Mouse (Mus musculus) Patski (cell line): ENCODE measurements around the gene Tmem208. TPM values are rescaled to one million over a fixed set of nuclear protein-coding genes. Genes with fewer than 3 reads are reported as not detected.
A peak's percentile ranks its signal among the peaks of the same experiment; 100 is the strongest.
"Not testable (repeated sequence)": the region's sequence is repeated elsewhere in the genome, so short reads cannot be mapped to it uniquely, and the experiment has no call there.

Experiments
- ATAC-seq: fragments of 100-300 bp; one replicate; pipeline ENCODE4 v1.8.0; 2021
- CTCF ChIA-PET: fragments of 350-600 bp; sonication (Branson Sonifier 250); formaldehyde crosslinking; loops from one replicate; lab custom pipeline; 2022; ENCODE audit warnings: inconsistent platforms; lab: Charles Lee
- POLR2A ChIA-PET: fragments of 350-600 bp; sonication (Branson Sonifier 250); formaldehyde crosslinking; loops from one replicate; lab custom pipeline; 2022; ENCODE audit warnings: antibody characterized with exemption, inconsistent platforms; lab: Charles Lee
- DNase-seq: peaks from one replicate; pipeline ENCODE4 v3.0.0-alpha.2; 2011; ENCODE audit warnings: low read depth, low spot score
- H3K27me3 ChIP-seq: fragments of 371-371 bp; one replicate; pipeline ENCODE4 v1.5.1; 2021
- CTCF ChIP-seq: fragments of 100-300 bp; IDR thresholded peaks from one replicate; pipeline ENCODE4 v1.5.1; 2021
- in situ Hi-C: fragments of 300-500 bp; cut with MboI; formaldehyde crosslinking; loops from 3 replicates; pipeline ENCODE4 v1.11.1; 2018; ENCODE audit warnings: low pct_unique_long_range_greater_than_20kb, mixed read lengths
- polyA plus RNA-seq: library from polyadenylated mRNA; unstranded; gene quantifications from one replicate; pipeline ENCODE4 v1.2.3, GENCODE M21; 2021

The Tmem208 gene
- polyA plus RNA-seq, 1 experiment from 2014 or later: 64.8 TPM

- no peak for TF ChIP-seq CTCF
- CTCF ChIA-PET: interaction anchor here (0.8 to 1.9 kb wide), 10 partner anchors 13 to 602 kb away, joined by 3 to 8 read pairs (median 4); partner anchors contain the start of gene Nol3
- no peaks in the 10 kb centered on the region for H3K27me3 ChIP-seq
- ATAC-seq (no peak), DNase-seq (no peak)
- POLR2A ChIA-PET: interaction anchor here (0.6 to 2.4 kb wide), 3 partner anchors 14 to 28 kb away, joined by 4 to 6 read pairs (median 4); partner anchors contain the start of genes Fbxl8 and Tradd
- in situ Hi-C loops: loop anchor here (10.0 kb wide), 1 partner anchor 655 kb away; the partner anchor contains the start of gene Rrad
Observed at GRCm38 (mm10) chr8:105289805-105290460, 36.2 kb upstream of the Tmem208 start, which contains the start of gene 4931428F04Rik. 4931428F04Rik (minus strand) TSS chr8:105289864.

GRCm38 (mm10) chr8:105290554-105291314, 35.4 kb upstream of the Tmem208 start:
- no peaks in the 10 kb centered on the region for H3K27me3 ChIP-seq
- no peak for TF ChIP-seq CTCF
- ATAC-seq (peak; percentile 5), DNase-seq (no peak)
- ChIA-PET CTCF (interaction anchor here (0.7 to 1.9 kb wide), 18 partner anchors 12 to 602 kb away, joined by 3 to 8 read pairs (median 3); partner anchors contain the start of gene Nol3), POLR2A (interaction anchor here (0.5 to 2.4 kb wide), 4 partner anchors 10 to 719 kb away, joined by 4 to 6 read pairs (median 4); no protein-coding TSS in a partner anchor)
- in situ Hi-C loops: loop anchor here (10.0 kb wide), 1 partner anchor 656 kb away; the partner anchor contains the start of gene Rrad

GRCm38 (mm10) chr8:105291364-105291763, 34.8 kb upstream of the Tmem208 start:
- ChIA-PET POLR2A (interaction anchor here (1.1 to 2.4 kb wide), 2 partner anchors 10 to 13 kb away, joined by 4 to 6 read pairs; no protein-coding TSS in a partner anchor), CTCF (interaction anchor here (0.7 to 1.9 kb wide), 15 partner anchors 11 to 174 kb away, joined by 3 to 8 read pairs (median 3); no protein-coding TSS in a partner anchor)
- not testable (repeated sequence) for ATAC-seq, DNase-seq, H3K27me3 ChIP-seq
- in situ Hi-C loops: loop anchor here (10.0 kb wide), 1 partner anchor 657 kb away; the partner anchor contains the start of gene Rrad

- not testable (repeated sequence) for H3K27me3 ChIP-seq, ATAC-seq, DNase-seq
- in situ Hi-C loops: loop anchor here (10.0 kb wide), 1 partner anchor 657 kb away; the partner anchor contains the start of gene Rrad
- CTCF ChIA-PET: interaction anchor here (0.7 to 1.2 kb wide), 3 partner anchors 15 to 171 kb away, joined by 3 read pairs; no protein-coding TSS in a partner anchor
- POLR2A ChIA-PET: interaction anchor here (2.4 kb wide), 1 partner anchor 12 kb away, joined by 6 read pairs; no protein-coding TSS in a partner anchor
Observed at GRCm38 (mm10) chr8:105291802-105292201, 34.4 kb upstream of the Tmem208 start.

- no peak for TF ChIP-seq CTCF
- DNase-seq: no peak
- ChIA-PET POLR2A (interaction anchor here (0.9 kb wide), 1 partner anchor 64 kb away, joined by 3 read pairs; no protein-coding TSS in a partner anchor), CTCF (interaction anchor here (1.2 kb wide), 1 partner anchor 171 kb away, joined by 3 read pairs; no protein-coding TSS in a partner anchor)
- H3K27me3 ChIP-seq: no peaks in the 10 kb centered on the region
- in situ Hi-C loops: loop anchor here (10.0 kb wide), 1 partner anchor 658 kb away; the partner anchor contains the start of gene Rrad
- ATAC-seq: peak; percentile 61
Observed at GRCm38 (mm10) chr8:105292471-105292870, 33.7 kb upstream of the Tmem208 start.

- DNase-seq: no peak
- CTCF ChIA-PET: interaction anchor here (0.9 kb wide), 1 partner anchor 142 kb away, joined by 3 read pairs; no protein-coding TSS in a partner anchor
Observed at GRCm38 (mm10) chr8:105293405-105293804, 32.7 kb upstream of the Tmem208 start.

GRCm38 (mm10) chr8:105294776-105295175, 31.4 kb upstream of the Tmem208 start:
- no peaks in the 10 kb centered on the region for H3K27me3 ChIP-seq
- ATAC-seq: no peak
- CTCF ChIA-PET: interaction anchor here (1.4 to 1.7 kb wide), 2 partner anchors 15 to 174 kb away, joined by 3 to 4 read pairs; no protein-coding TSS in a partner anchor
- no peak for DNase-seq
- in situ Hi-C loops: loop anchor here (10.0 kb wide), 1 partner anchor 660 kb away; the partner anchor contains the start of gene Rrad
- POLR2A ChIA-PET: no interaction called here
- no peak for TF ChIP-seq CTCF

More at GRCm38 (mm10) chr8:105293405-105293804, 32.7 kb upstream of the Tmem208 start:
- no peak for TF ChIP-seq CTCF
- H3K27me3 ChIP-seq: no peaks in the 10 kb centered on the region
- in situ Hi-C loops: loop anchor here (10.0 kb wide), 1 partner anchor 659 kb away; the partner anchor contains the start of gene Rrad
- no peak for ATAC-seq
- POLR2A ChIA-PET: no interaction called here

GRCm38 (mm10) chr8:105295256-105295655, 30.9 kb upstream of the Tmem208 start:
- H3K27me3 ChIP-seq: no peaks in the 10 kb centered on the region
- TF ChIP-seq CTCF: no peak
- in situ Hi-C loops: loop anchor here (10.0 kb wide), 1 partner anchor 660 kb away; the partner anchor contains the start of gene Rrad
- no peak for ATAC-seq
- no peak for DNase-seq
- ChIA-PET CTCF (interaction anchor here (1.4 to 1.7 kb wide), 2 partner anchors 15 to 175 kb away, joined by 3 to 4 read pairs; no protein-coding TSS in a partner anchor), POLR2A (no interaction called here)

- ATAC-seq (no peak), DNase-seq (no peak)
- POLR2A ChIA-PET: no interaction called here
- H3K27me3 ChIP-seq: no peaks in the 10 kb centered on the region
- no peak for TF ChIP-seq CTCF
- in situ Hi-C loops: loop anchor here (10.0 kb wide), 1 partner anchor 661 kb away; the partner anchor contains the start of gene Rrad
- CTCF ChIA-PET: interaction anchor here (0.8 to 1.7 kb wide), 4 partner anchors 16 to 175 kb away, joined by 3 to 5 read pairs (median 4); partner anchors contain the start of gene D230025D16Rik
Observed at GRCm38 (mm10) chr8:105295895-105296573, 30.1 kb upstream of the Tmem208 start, which contains the start of gene Exoc3l. Exoc3l (minus strand) TSS chr8:105296101.
